Mouse (Mus musculus) mammary gland, adult 2 months (tissue): ENCODE results near the gene Stc2. TPM values are rescaled to one million over a fixed set of nuclear protein-coding genes. Genes with fewer than 3 reads are reported as not detected.

Source experiments
- polyA plus RNA-seq: library from polyadenylated mRNA; depleted of rRNA; stranded (reverse); fragments of >200 nt; gene quantifications from 2 replicates; pipeline ENCODE4 v1.2.3, GENCODE M21; 2012; ENCODE audit warnings: low replicate concordance; rRNA removed

The Stc2 gene
- polyA plus RNA-seq: 45.9 and 51.7 TPM in 2 replicates

DNA sequence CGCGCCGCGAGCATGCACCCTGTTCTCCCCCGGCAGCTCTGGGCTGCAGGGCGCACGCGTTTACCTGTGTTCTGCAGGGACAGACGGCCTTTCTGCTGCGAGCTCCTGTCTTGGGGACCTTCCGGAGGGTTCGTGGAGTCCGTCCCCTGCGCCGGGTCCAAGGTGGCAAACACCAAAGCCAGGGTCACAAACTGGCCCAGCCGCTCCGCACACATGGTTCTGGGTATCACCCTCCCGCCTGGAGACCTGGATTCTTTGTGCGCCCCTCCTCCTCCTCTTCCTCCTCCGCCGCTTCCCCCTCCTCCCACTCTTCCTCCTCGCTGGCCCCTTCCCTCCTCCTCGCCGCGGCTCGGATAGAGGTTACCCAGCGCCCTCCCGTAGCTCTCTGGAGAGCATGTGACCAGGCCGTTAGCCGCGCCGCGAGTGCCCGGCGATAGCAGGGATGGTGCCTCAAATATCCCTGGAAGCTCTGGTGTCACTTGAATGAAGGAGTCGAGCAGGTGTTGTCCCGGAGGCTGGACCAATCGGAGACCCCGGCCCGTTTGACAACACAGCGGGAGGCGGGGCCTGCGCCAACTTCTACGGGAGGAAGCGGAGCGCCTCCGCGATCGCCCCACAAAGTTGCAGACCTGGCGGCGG is at the start of gene Stc2:
Gene Stc2 (minus strand): TSS at position 427 of the 639 bp plus-strand sequence.

Other genes starting within 250 kb of the Stc2 start
- gene Gm17332, start 187.6 kb downstream of the Stc2 start, polyA plus RNA-seq: not detected in 2 replicates